Mouse (Mus musculus): ENCODE data around the gene Csmd2.

DNA sequence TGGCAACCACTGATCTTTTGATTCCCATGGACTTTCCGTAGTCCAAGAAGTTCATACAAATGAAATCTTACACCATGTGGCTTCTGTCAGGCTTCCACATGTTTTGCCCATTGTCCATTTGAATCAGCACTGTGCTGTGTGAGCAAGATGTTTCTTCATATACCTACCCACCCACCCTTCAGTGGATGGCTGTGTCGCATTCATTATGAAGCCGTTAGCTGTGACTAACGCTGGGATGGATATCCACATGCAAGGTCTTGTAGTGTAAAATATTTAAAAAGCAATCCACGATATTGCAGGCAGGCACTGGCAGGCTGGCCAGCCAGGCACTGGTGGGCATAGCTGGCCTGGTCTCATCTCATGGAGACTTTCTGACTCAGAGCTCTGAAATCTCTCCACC lies 488.6 kb downstream of the Csmd2 start:
- TF ChIP-seq CTCF (IDR thresholded peaks at IDR 0.05) (no peak), EP300 (IDR thresholded peaks at IDR 0.05) (no peak)
